Mouse (Mus musculus) limb, embryonic 12.5 days (tissue): ENCODE measurements around the gene Chd5. TPM values are rescaled to one million over a fixed set of nuclear protein-coding genes. Genes with fewer than 3 reads are reported as not detected.

Experiments used
- ATAC-seq: fragments of 200-750 bp; cut with Nextera tagmentation; 2 replicates; pipeline ENCODE4 v1.8.0; 2017; ENCODE audit warnings: low read depth, moderate TSS enrichment; ENCODE audit not compliant: insufficient number of reproducible peaks, insufficient read depth, low FRiP score, low TSS enrichment
- H3K27ac ChIP-seq: fragments of 300-500 bp; sonication (generic); 2 replicates; pipeline ENCODE4 v1.5.1; 2016; ENCODE audit warnings: mild to moderate bottlenecking, moderate library complexity
- H3K27me3 ChIP-seq: fragments of 300-500 bp; sonication (generic); 2 replicates; pipeline ENCODE4 v1.6.1; 2016; ENCODE audit warnings: mild to moderate bottlenecking, moderate library complexity
- H3K36me3 ChIP-seq: fragments of 300-500 bp; sonication (generic); 2 replicates; pipeline ENCODE4 v1.6.1; 2016; ENCODE audit warnings: mild to moderate bottlenecking, moderate library complexity
- H3K4me1 ChIP-seq: fragments of 300-500 bp; sonication (generic); replicated peaks from 2 replicates; pipeline ENCODE4 v1.6.1; 2016
- H3K4me2 ChIP-seq: fragments of 300-500 bp; sonication (generic); 2 replicates; pipeline ENCODE4 v1.6.1; 2016; ENCODE audit warnings: mild to moderate bottlenecking, moderate library complexity
- H3K4me3 ChIP-seq: fragments of 300-500 bp; sonication (generic); replicated peaks from 2 replicates; pipeline ENCODE4 v1.5.1; 2016; ENCODE audit warnings: mild to moderate bottlenecking
- H3K9ac ChIP-seq: fragments of 300-500 bp; sonication (generic); replicated peaks from 2 replicates; pipeline ENCODE4 v1.6.1; 2016; ENCODE audit warnings: mild to moderate bottlenecking, moderate library complexity
- H3K9me3 ChIP-seq: fragments of 300-500 bp; sonication (generic); 2 replicates; pipeline ENCODE4 v1.6.1; 2016; ENCODE audit warnings: mild to moderate bottlenecking, moderate library complexity
- WGBS: fragments of 180-500 bp; shearing (Covaris S2); methylation state at CpG from one replicate; pipeline ENCODE4 v1.1.7; 2016; 5-methylcytosine and 5-hydroxymethylcytosine counted together
- polyA plus RNA-seq: library from polyadenylated mRNA; unstranded; fragments of >200 nt; fragmentation: Nextera tagmentation; extraction: Ambion mirVana; gene quantifications from 2 replicates; pipeline ENCODE4 v1.2.1, GENCODE M21; 2016

Chd5 gene
- polyA plus RNA-seq, 1 experiment from 2014 or later = 0.08 TPM

GRCm38 (mm10) chr4:152340584-152341284 lies 2.3 kb downstream of the Chd5 start:
- peaks cover 5% of the 10 kb centered on the region for H3K36me3 ChIP-seq
- no peak overlapping the region for H3K4me2 ChIP-seq
- H3K4me1 ChIP-seq = peaks cover 16% of the 10 kb centered on the region
- ATAC-seq = no peak
- H3K27me3 ChIP-seq = peaks cover 88% of the 10 kb centered on the region
- no peak overlapping the region for H3K4me3 ChIP-seq
- H3K27ac ChIP-seq = no peak overlapping the region
- 35% methylated on average over 15 of the region's 15 CpGs for WGBS
- no peak overlapping the region for H3K9ac ChIP-seq
- H3K9me3 ChIP-seq = no peaks in the 10 kb centered on the region

GRCm38 (mm10) chr4:152343296-152343695 lies 4.8 kb downstream of the Chd5 start:
- 20% methylated on average over 5 of the region's 5 CpGs for WGBS
- peaks cover 77% of the 10 kb centered on the region for H3K27me3 ChIP-seq

GRCm38 (mm10) chr4:152344651-152345050 lies 6.2 kb downstream of the Chd5 start:
- no peak overlapping the region for H3K4me3 ChIP-seq
- H3K9ac ChIP-seq = no peak overlapping the region
- H3K4me2 ChIP-seq = no peak overlapping the region
- ATAC-seq = no peak
- peaks cover 77% of the 10 kb centered on the region for H3K27me3 ChIP-seq
- WGBS = 53% methylated on average over 7 of the region's 7 CpGs
- H3K4me1 ChIP-seq = peaks cover 4% of the 10 kb centered on the region
- no peaks in the 10 kb centered on the region for H3K36me3 ChIP-seq
- H3K9me3 ChIP-seq = no peaks in the 10 kb centered on the region
- H3K27ac ChIP-seq = no peak overlapping the region

More at GRCm38 (mm10) chr4:152343296-152343695, 4.8 kb downstream of the Chd5 start:
- no peak overlapping the region for H3K4me2 ChIP-seq
- no peak overlapping the region for H3K27ac ChIP-seq
- no peaks in the 10 kb centered on the region for H3K9me3 ChIP-seq
- peaks cover 16% of the 10 kb centered on the region for H3K4me1 ChIP-seq
- no peak overlapping the region for H3K9ac ChIP-seq
- no peak overlapping the region for H3K4me3 ChIP-seq
- no peaks in the 10 kb centered on the region for H3K36me3 ChIP-seq
- no peak for ATAC-seq

- H3K9me3 ChIP-seq = no peaks in the 10 kb centered on the region
- no peak overlapping the region for H3K9ac ChIP-seq
- H3K4me3 ChIP-seq = no peak overlapping the region
- no peak overlapping the region for H3K4me2 ChIP-seq
- 58% methylated on average over 7 of the region's 7 CpGs for WGBS
- H3K27ac ChIP-seq = no peak overlapping the region
- no peak for ATAC-seq
- H3K36me3 ChIP-seq = no peaks in the 10 kb centered on the region
- H3K27me3 ChIP-seq = peaks cover 77% of the 10 kb centered on the region
- H3K4me1 ChIP-seq = peaks cover 6% of the 10 kb centered on the region
These were observed 6.9 kb downstream of the Chd5 start for GRCm38 (mm10) chr4:152345120-152345889.

- no peak for ATAC-seq
- Histone ChIP-seq H3K36me3 (no peaks in the 10 kb centered on the region), H3K27ac (no peak overlapping the region), H3K9me3 (no peaks in the 10 kb centered on the region), H3K27me3 (peaks cover 69% of the 10 kb centered on the region), H3K4me3 (no peak overlapping the region), H3K4me1 (peaks cover 6% of the 10 kb centered on the region), H3K4me2 (no peak overlapping the region), H3K9ac (no peak overlapping the region)
- 8% methylated on average over 15 of the region's 17 CpGs for WGBS
These were observed 11.5 kb downstream of the Chd5 start for GRCm38 (mm10) chr4:152349837-152350381.

- H3K4me2 ChIP-seq = no peak overlapping the region
- H3K36me3 ChIP-seq = no peaks in the 10 kb centered on the region
- ATAC-seq = no peak
- no peak overlapping the region for H3K9ac ChIP-seq
- H3K27me3 ChIP-seq = peaks cover 69% of the 10 kb centered on the region
- no peak overlapping the region for H3K27ac ChIP-seq
- H3K9me3 ChIP-seq = no peaks in the 10 kb centered on the region
- 29% methylated on average over 8 of the region's 8 CpGs for WGBS
- no peak overlapping the region for H3K4me3 ChIP-seq
- H3K4me1 ChIP-seq = peaks cover 6% of the 10 kb centered on the region
These were observed 12.4 kb downstream of the Chd5 start for GRCm38 (mm10) chr4:152350722-152351421.

GRCm38 (mm10) chr4:152351422-152352305 lies 13.2 kb downstream of the Chd5 start:
- Histone ChIP-seq H3K27me3 (peaks cover 69% of the 10 kb centered on the region), H3K4me1 (peaks cover 6% of the 10 kb centered on the region), H3K9ac (no peak overlapping the region), H3K36me3 (no peaks in the 10 kb centered on the region), H3K9me3 (no peaks in the 10 kb centered on the region), H3K4me2 (no peak overlapping the region), H3K4me3 (no peak overlapping the region), H3K27ac (no peak overlapping the region)
- WGBS = 23% methylated on average over 14 of the region's 14 CpGs
- no peak for ATAC-seq

GRCm38 (mm10) chr4:152353886-152354637 lies 15.6 kb downstream of the Chd5 start:
- H3K27me3 ChIP-seq = peaks cover 66% of the 10 kb centered on the region
- no peak overlapping the region for H3K9ac ChIP-seq
- 74% methylated on average over 14 of the region's 14 CpGs for WGBS
- H3K27ac ChIP-seq = no peak overlapping the region
- H3K9me3 ChIP-seq = no peaks in the 10 kb centered on the region
- no peak overlapping the region for H3K4me3 ChIP-seq
- peaks cover 6% of the 10 kb centered on the region for H3K4me1 ChIP-seq
- H3K4me2 ChIP-seq = no peak overlapping the region
- no peak for ATAC-seq
- H3K36me3 ChIP-seq = no peaks in the 10 kb centered on the region

- Histone ChIP-seq H3K9me3 (no peaks in the 10 kb centered on the region), H3K27me3 (peaks cover 66% of the 10 kb centered on the region), H3K36me3 (no peaks in the 10 kb centered on the region), H3K27ac (no peak overlapping the region), H3K4me3 (no peak overlapping the region), H3K9ac (no peak overlapping the region), H3K4me2 (no peak overlapping the region), H3K4me1 (no peaks in the 10 kb centered on the region; the same call in 1 of the 2 replicates)
- WGBS = 79% methylated on average over 7 of the region's 7 CpGs
- ATAC-seq = no peak
These were observed 17.2 kb downstream of the Chd5 start for GRCm38 (mm10) chr4:152355672-152356071.

- 9% methylated on average over 11 of the region's 11 CpGs for WGBS
- H3K4me2 ChIP-seq = no peak overlapping the region
- H3K4me1 ChIP-seq = no peaks in the 10 kb centered on the region; the same call in 1 of the 2 replicates
- no peak overlapping the region for H3K4me3 ChIP-seq
- peaks cover 63% of the 10 kb centered on the region for H3K27me3 ChIP-seq
- no peak overlapping the region for H3K9ac ChIP-seq
- H3K27ac ChIP-seq = no peak overlapping the region
- no peak for ATAC-seq
- H3K36me3 ChIP-seq = no peaks in the 10 kb centered on the region
- H3K9me3 ChIP-seq = no peaks in the 10 kb centered on the region
These were observed 21.2 kb downstream of the Chd5 start for GRCm38 (mm10) chr4:152359700-152360099.
